9 mouse cellular contexts compared by ENCODE assay signal in the genomic region with DNA sequence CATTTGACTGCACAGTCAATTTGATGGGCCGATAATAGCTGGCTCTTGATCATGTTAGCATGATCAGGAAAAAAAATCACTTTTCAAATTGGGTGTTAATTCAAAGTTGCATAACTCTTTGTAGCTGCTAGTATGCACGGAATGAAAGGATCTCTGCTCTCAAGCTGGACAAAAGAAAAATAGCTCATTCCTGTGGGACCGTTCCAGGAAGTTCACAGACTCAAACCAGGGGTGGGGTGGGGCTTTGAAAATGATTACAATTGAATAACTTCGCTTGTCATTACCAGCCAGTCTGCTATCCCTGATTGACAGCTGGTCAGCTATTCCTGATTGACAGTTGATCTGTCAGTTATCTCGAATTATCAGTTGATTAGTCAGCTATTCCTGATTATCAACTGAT. TPM values are rescaled to one million over a fixed set of nuclear protein-coding genes. Genes with fewer than 3 reads are reported as not detected.
"Had no signal": no experiment of that assay in that cellular context is flagged by ENCODE, and none has a peak within 500 bp of the region (broad histone marks: within the 10 kb centered on the region; RNA-seq: fewer than 3 reads in every experiment).

No protein-coding gene starts in this region.

- H3K4me1 ChIP-seq: midbrain, embryonic 13.5 days had no signal

- DNase-seq: kidney, adult 8-10 months; right cerebral cortex, postnatal 14 days; thymus, postnatal 4 days had no signal

- H3K27ac ChIP-seq: limb, embryonic 10.5 days; liver, embryonic 15.5 days; lung, embryonic 15.5 days; midbrain, embryonic 13.5 days had no signal

- H3K9ac ChIP-seq: liver, embryonic 15.5 days; lung, embryonic 15.5 days; midbrain, embryonic 13.5 days had no signal

- H3K4me3 ChIP-seq: limb, embryonic 10.5 days; liver, embryonic 15.5 days; lung, embryonic 15.5 days; midbrain, embryonic 13.5 days had no signal

- H3K36me3 ChIP-seq: limb, embryonic 10.5 days; liver, embryonic 15.5 days; lung, embryonic 15.5 days; midbrain, embryonic 13.5 days had no signal

- H3K9me3 ChIP-seq: limb, embryonic 10.5 days; liver, embryonic 15.5 days; lung, embryonic 15.5 days; midbrain, embryonic 13.5 days had no signal

- H3K4me2 ChIP-seq: liver, embryonic 11.5 days; liver, embryonic 15.5 days; midbrain, embryonic 13.5 days had no signal

RNA-seq across cellular contexts. Expression of a gene that starts 33.8 kb away (rescaled TPM):
- total RNA-seq: megakaryocyte progenitor cell, adult 5-6 weeks had no signal
- polyA plus RNA-seq: liver, embryonic 11.5 days had no signal
